Mouse (Mus musculus) heart, embryonic 12.5 days (tissue): ENCODE measurements around the gene Gas2l2. TPM values are rescaled to one million over a fixed set of nuclear protein-coding genes. Genes with fewer than 3 reads are reported as not detected.

Source experiments
- ATAC-seq: fragments of 200-750 bp; cut with Nextera tagmentation; 2 replicates; pipeline ENCODE4 v1.8.0; 2017; ENCODE audit warnings: moderate TSS enrichment, moderate library complexity; ENCODE audit not compliant: insufficient number of reproducible peaks, low FRiP score
- H3K27ac ChIP-seq: fragments of 300-500 bp; sonication (generic); 2 replicates; pipeline ENCODE4 v1.5.1; 2016; ENCODE audit warnings: mild to moderate bottlenecking, moderate library complexity; ENCODE audit not compliant: poor library complexity, severe bottlenecking
- H3K27me3 ChIP-seq: fragments of 300-500 bp; sonication (generic); replicated peaks from 2 replicates; pipeline ENCODE4 v1.6.1; 2016; ENCODE audit warnings: mild to moderate bottlenecking, moderate library complexity
- H3K36me3 ChIP-seq: fragments of 300-500 bp; sonication (generic); 2 replicates; pipeline ENCODE4 v1.6.1; 2016; ENCODE audit warnings: mild to moderate bottlenecking, moderate library complexity
- H3K4me1 ChIP-seq: fragments of 300-500 bp; sonication (generic); replicated peaks from 2 replicates; pipeline ENCODE4 v1.6.1; 2016; ENCODE audit warnings: mild to moderate bottlenecking
- H3K4me2 ChIP-seq: fragments of 300-500 bp; sonication (generic); 2 replicates; pipeline ENCODE4 v1.6.1; 2016; ENCODE audit warnings: mild to moderate bottlenecking, moderate library complexity
- H3K4me3 ChIP-seq: fragments of 300-500 bp; sonication (generic); 2 replicates; pipeline ENCODE4 v1.5.1; 2016; ENCODE audit warnings: mild to moderate bottlenecking
- H3K9ac ChIP-seq: fragments of 300-500 bp; sonication (generic); 2 replicates; pipeline ENCODE4 v1.6.1; 2016; ENCODE audit warnings: mild to moderate bottlenecking, moderate library complexity
- H3K9me3 ChIP-seq: fragments of 300-500 bp; sonication (generic); replicated peaks from 2 replicates; pipeline ENCODE4 v1.6.1; 2016; ENCODE audit warnings: mild to moderate bottlenecking, moderate library complexity
- WGBS: fragments of 180-500 bp; shearing (Covaris S2); methylation state at CpG from one replicate; pipeline ENCODE4 v1.1.7; 2016; 5-methylcytosine and 5-hydroxymethylcytosine counted together
- polyA plus RNA-seq: library from polyadenylated mRNA; unstranded; fragments of >200 nt; fragmentation: Nextera tagmentation; extraction: Ambion mirVana; gene quantifications from 2 replicates; pipeline ENCODE4 v1.2.1, GENCODE M21; 2016

The Gas2l2 gene
- polyA plus RNA-seq, 1 experiment from 2014 or later, result not detected

DNA sequence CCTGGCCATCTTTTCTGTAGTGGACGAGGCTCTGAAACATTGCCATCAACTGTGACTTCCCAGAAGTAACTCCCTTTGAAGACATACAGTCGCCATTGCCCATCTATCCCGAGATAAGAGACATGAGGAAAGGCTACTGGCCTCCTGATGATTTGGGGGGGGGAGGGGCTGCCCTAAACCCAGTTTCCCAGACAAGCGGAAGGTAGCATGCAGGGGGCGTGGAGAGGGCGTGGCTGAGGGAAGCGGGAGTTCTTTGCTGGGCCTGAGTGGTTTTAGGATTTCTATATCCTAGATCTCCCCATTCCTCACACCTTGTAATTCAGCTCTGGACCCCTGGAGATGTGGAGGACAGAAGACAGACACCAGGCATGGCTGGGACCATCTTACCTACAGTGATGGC lies 14.6 kb upstream of the Gas2l2 start:
- H3K27ac ChIP-seq, result no peak overlapping the region
- WGBS, result 2% methylated on average over 7 of the region's 7 CpGs
- no peak overlapping the region for H3K4me3 ChIP-seq
- no peaks in the 10 kb centered on the region for H3K36me3 ChIP-seq
- H3K9me3 ChIP-seq, result no peaks in the 10 kb centered on the region
- no peak for ATAC-seq
- peak overlapping the region; percentile 70 for H3K4me2 ChIP-seq
- H3K9ac ChIP-seq, result no peak overlapping the region
- peaks cover 69% of the 10 kb centered on the region for H3K4me1 ChIP-seq
- H3K27me3 ChIP-seq, result peaks cover 38% of the 10 kb centered on the region

GRCm38 (mm10) chr11:83442596-83443267 lies 13.5 kb upstream of the Gas2l2 start:
- H3K4me1 ChIP-seq, result peaks cover 58% of the 10 kb centered on the region
- peak overlapping the region; percentile 32 for H3K4me3 ChIP-seq
- H3K4me2 ChIP-seq, result peak overlapping the region; percentile 70
- WGBS, result 12% methylated on average over 29 of the region's 29 CpGs
- peak overlapping the region; percentile 61 for H3K9ac ChIP-seq
- no peaks in the 10 kb centered on the region for H3K36me3 ChIP-seq
- ATAC-seq, result no peak
- no peaks in the 10 kb centered on the region for H3K9me3 ChIP-seq
- peaks cover 38% of the 10 kb centered on the region for H3K27me3 ChIP-seq
- H3K27ac ChIP-seq, result no peak overlapping the region

DNA sequence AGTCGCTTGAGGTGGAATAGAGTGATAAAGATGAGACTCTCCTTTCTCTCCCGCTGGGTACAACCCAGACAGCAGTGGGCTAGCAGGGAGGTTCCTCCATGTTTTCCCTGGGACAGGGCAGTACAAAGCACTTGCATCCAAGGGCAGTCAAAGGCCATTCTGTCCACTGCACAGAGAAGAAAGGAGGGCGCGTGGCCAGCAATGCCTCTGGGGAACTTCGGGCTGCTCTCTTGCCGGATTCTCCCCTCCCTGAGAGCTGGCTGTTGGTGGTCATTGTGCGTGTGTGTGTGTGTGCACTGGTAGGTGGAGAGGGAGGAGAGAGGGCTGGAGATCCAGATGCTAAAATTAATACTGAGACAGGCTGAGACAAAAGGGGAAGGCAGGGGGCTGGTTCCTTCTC lies 12.0 kb upstream of the Gas2l2 start:
- Histone ChIP-seq H3K9me3 (no peaks in the 10 kb centered on the region), H3K27me3 (peaks cover 34% of the 10 kb centered on the region), H3K4me1 (peaks cover 44% of the 10 kb centered on the region), H3K9ac (peak overlapping the region; percentile 76), H3K4me2 (peak overlapping the region; percentile 99), H3K4me3 (peak overlapping the region; percentile 77), H3K36me3 (no peaks in the 10 kb centered on the region), H3K27ac (peak overlapping the region; percentile 46)
- no peak for ATAC-seq
- 34% methylated on average over 7 of the region's 7 CpGs for WGBS

GRCm38 (mm10) chr11:83440081-83441064 lies 11.1 kb upstream of the Gas2l2 start:
- H3K4me2 ChIP-seq, result peak overlapping the region; percentile 99
- H3K4me3 ChIP-seq, result peak overlapping the region; percentile 77
- peak overlapping the region; percentile 46 for H3K27ac ChIP-seq
- H3K4me1 ChIP-seq, result peaks cover 44% of the 10 kb centered on the region
- peaks cover 28% of the 10 kb centered on the region for H3K27me3 ChIP-seq
- H3K9ac ChIP-seq, result peak overlapping the region; percentile 76
- H3K9me3 ChIP-seq, result no peaks in the 10 kb centered on the region
- under 1% methylated on average over 64 of the region's 75 CpGs for WGBS
- ATAC-seq, result peak; percentile 87
- no peaks in the 10 kb centered on the region for H3K36me3 ChIP-seq

DNA sequence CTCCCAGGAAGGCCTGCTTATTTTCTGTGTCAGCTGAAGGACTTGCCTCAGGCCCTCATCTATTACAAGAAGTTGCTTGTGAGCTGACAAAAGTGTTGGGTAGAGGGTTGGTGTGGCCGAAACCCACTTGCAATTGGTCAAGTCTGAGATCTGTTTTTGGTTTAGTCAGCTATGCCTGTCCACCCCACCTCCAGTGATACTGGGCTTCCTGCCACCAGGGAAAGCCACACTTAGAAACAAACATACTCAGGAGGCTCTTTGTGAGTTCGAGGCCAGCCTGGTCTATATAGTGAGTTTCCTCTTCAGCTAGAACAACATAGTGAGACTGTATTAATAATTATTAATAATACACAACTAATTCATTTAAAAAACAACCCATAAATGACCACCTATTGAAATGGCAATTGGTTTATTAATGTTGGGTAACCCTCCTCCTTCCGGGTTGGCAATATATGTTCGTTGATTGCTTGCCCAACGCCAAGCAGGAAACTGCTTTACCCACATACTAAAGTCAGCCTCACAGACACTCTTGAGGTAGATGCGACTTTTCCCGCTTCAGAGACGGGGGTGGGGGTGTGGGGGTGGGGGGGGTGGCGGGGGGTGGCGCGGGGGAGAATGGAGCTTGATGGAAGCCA lies 10.3 kb upstream of the Gas2l2 start:
- peak overlapping the region; percentile 77 for H3K4me3 ChIP-seq
- no peaks in the 10 kb centered on the region for H3K36me3 ChIP-seq
- peaks cover 39% of the 10 kb centered on the region for H3K4me1 ChIP-seq
- peaks cover 20% of the 10 kb centered on the region for H3K27me3 ChIP-seq
- H3K27ac ChIP-seq, result no peak overlapping the region
- no peaks in the 10 kb centered on the region for H3K9me3 ChIP-seq
- H3K4me2 ChIP-seq, result peak overlapping the region; percentile 99
- WGBS, result 32% methylated on average over 11 of the region's 11 CpGs
- H3K9ac ChIP-seq, result peak overlapping the region; percentile 76
- ATAC-seq, result no peak

- Histone ChIP-seq H3K4me1 (peaks cover 19% of the 10 kb centered on the region), H3K36me3 (no peaks in the 10 kb centered on the region), H3K9ac (no peak within 1 kb of the TSS), H3K9me3 (no peaks in the 10 kb centered on the region), H3K4me2 (no peak within 1 kb of the TSS), H3K27ac (no peak within 1 kb of the TSS), H3K27me3 (peaks cover 14% of the 10 kb centered on the region), H3K4me3 (no peak within 1 kb of the TSS)
- no peak for ATAC-seq
- WGBS, result 77% methylated on average over 1 of the region's 1 CpGs
Measured at GRCm38 (mm10) chr11:83437377-83437776, 8.1 kb upstream of the Gas2l2 start, which contains the start of gene 1700020L24Rik. 1700020L24Rik (plus strand) TSS chr11:83437677.

- H3K9ac ChIP-seq, result no peak overlapping the region
- no peak overlapping the region for H3K4me3 ChIP-seq
- 63% methylated on average over 2 of the region's 2 CpGs for WGBS
- H3K9me3 ChIP-seq, result no peaks in the 10 kb centered on the region
- ATAC-seq, result no peak; the same call in 1 of the 2 replicates
- H3K27me3 ChIP-seq, result peaks cover 16% of the 10 kb centered on the region
- 0 out of 2 replicates have a peak overlapping the region, but pooled peaks have one; percentile 67 for H3K27ac ChIP-seq
- H3K4me1 ChIP-seq, result peaks cover 31% of the 10 kb centered on the region
- H3K36me3 ChIP-seq, result no peaks in the 10 kb centered on the region
- H3K4me2 ChIP-seq, result no peak overlapping the region
Measured at GRCm38 (mm10) chr11:83432533-83432932, 3.3 kb upstream of the Gas2l2 start.

- Histone ChIP-seq H3K4me1 (peaks cover 31% of the 10 kb centered on the region), H3K4me2 (peak overlapping the region; percentile 61), H3K9me3 (no peaks in the 10 kb centered on the region), H3K27ac (no peak overlapping the region), H3K9ac (0 out of 2 replicates have a peak overlapping the region, but pooled peaks have one; percentile 15), H3K4me3 (peak overlapping the region; percentile 28), H3K36me3 (no peaks in the 10 kb centered on the region), H3K27me3 (peaks cover 56% of the 10 kb centered on the region)
- WGBS, result 20% methylated on average over 17 of the region's 17 CpGs
- ATAC-seq, result no peak
Measured at GRCm38 (mm10) chr11:83426964-83427363, 2.3 kb downstream of the Gas2l2 start.

DNA sequence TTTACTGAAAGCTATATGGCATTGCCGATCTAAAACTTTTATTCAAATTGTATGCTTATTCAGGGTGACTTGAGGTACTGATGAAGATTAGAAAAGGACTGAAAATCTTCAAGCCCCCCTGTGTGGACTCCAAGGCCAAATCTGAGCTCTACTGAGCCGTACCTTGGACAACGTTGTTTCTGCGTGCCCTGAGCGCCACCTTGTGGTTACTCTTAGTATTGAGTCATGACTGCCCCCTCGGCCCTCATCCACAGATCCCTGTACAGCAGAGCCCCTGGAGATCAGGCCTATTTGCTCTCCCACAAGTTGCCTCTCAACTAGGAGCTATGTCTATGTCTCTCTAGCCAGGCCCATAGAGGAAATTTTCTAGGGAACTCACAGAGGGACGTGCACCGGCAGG lies 4.6 kb downstream of the Gas2l2 start:
- no peak overlapping the region for H3K9ac ChIP-seq
- no peak overlapping the region for H3K4me2 ChIP-seq
- no peaks in the 10 kb centered on the region for H3K36me3 ChIP-seq
- H3K4me3 ChIP-seq, result no peak overlapping the region
- peaks cover 14% of the 10 kb centered on the region for H3K4me1 ChIP-seq
- peaks cover 78% of the 10 kb centered on the region for H3K27me3 ChIP-seq
- no peak overlapping the region for H3K27ac ChIP-seq
- ATAC-seq, result no peak
- 4% methylated on average over 8 of the region's 8 CpGs for WGBS
- no peaks in the 10 kb centered on the region for H3K9me3 ChIP-seq

DNA sequence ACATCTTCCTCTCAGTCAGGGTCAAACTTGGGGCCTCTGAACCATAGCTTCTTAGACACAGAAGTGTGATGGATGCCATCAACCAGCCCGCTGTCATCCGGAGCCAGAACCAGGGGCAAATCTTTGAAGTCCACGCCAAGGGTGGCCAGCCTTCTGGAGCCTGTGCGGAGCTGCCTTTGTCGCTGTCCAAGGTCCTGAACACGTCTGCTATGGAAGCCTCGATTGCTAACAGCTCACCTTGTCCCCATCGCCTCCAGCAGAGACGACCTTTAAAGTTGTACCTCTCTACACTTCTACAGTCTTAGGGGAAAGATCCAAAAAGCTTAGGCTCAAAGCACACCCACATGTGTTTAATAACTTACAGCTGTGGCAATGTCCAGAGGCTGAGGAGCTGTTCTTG lies 8.0 kb downstream of the Gas2l2 start:
- no peak for ATAC-seq
- H3K9ac ChIP-seq, result no peak overlapping the region
- H3K27ac ChIP-seq, result no peak overlapping the region

More for the DNA sequence above, 8.0 kb downstream of the Gas2l2 start:
- Histone ChIP-seq H3K4me1 (peaks cover 6% of the 10 kb centered on the region; the same call in 1 of the 2 replicates), H3K36me3 (no peaks in the 10 kb centered on the region), H3K27me3 (peaks cover 72% of the 10 kb centered on the region), H3K4me3 (no peak overlapping the region), H3K4me2 (no peak overlapping the region), H3K9me3 (no peaks in the 10 kb centered on the region)
- WGBS, result 3% methylated on average over 9 of the region's 9 CpGs
